Mouse (Mus musculus) mature B cell (primary cell): ENCODE results near the gene Rps17.

ENCODE experiments used
- in situ Hi-C: fragments of 300-500 bp; cut with MboI; formaldehyde crosslinking; loops from 2 replicates; pipeline ENCODE4 v1.14.3; 2019

Gene Rps17

GRCm38 (mm10) chr7:81344544-81345446, at the start of gene Rps17:
Gene Rps17, minus strand, starts transcription at chr7:81345254.
- in situ Hi-C loops, result no loop called here

GRCm38 (mm10) chr7:81379363-81379762, 34.3 kb upstream of the Rps17 start:
- in situ Hi-C loops, result no loop called here

GRCm38 (mm10) chr7:81372337-81372920, 27.4 kb upstream of the Rps17 start:
- in situ Hi-C loops, result no loop called here

GRCm38 (mm10) chr7:81371811-81372210, 26.8 kb upstream of the Rps17 start:
- in situ Hi-C loops, result no loop called here

GRCm38 (mm10) chr7:81369724-81370123, 24.7 kb upstream of the Rps17 start:
- in situ Hi-C loops, result no loop called here

GRCm38 (mm10) chr7:81367946-81368345, 22.9 kb upstream of the Rps17 start:
- in situ Hi-C loops, result no loop called here

GRCm38 (mm10) chr7:81356975-81357374, 11.9 kb upstream of the Rps17 start:
- in situ Hi-C loops, result no loop called here

GRCm38 (mm10) chr7:81356360-81356759, 11.3 kb upstream of the Rps17 start:
- in situ Hi-C loops, result no loop called here

- in situ Hi-C loops, result no loop called here
These were observed 10.7 kb upstream of the Rps17 start for GRCm38 (mm10) chr7:81355746-81356145.

GRCm38 (mm10) chr7:81351826-81352225, 6.8 kb upstream of the Rps17 start:
- in situ Hi-C loops, result no loop called here

- in situ Hi-C loops, result no loop called here
These were observed 3.2 kb upstream of the Rps17 start for GRCm38 (mm10) chr7:81348206-81348605.

GRCm38 (mm10) chr7:81345447-81346170, 555 bp upstream of the Rps17 start:
- in situ Hi-C loops, result no loop called here

GRCm38 (mm10) chr7:81343831-81344230, 1.2 kb downstream of the Rps17 start:
- in situ Hi-C loops, result no loop called here

GRCm38 (mm10) chr7:81343316-81343715, 1.7 kb downstream of the Rps17 start:
- in situ Hi-C loops, result no loop called here

- in situ Hi-C loops, result no loop called here
These were observed 2.5 kb downstream of the Rps17 start for GRCm38 (mm10) chr7:81342356-81343094.

GRCm38 (mm10) chr7:81341563-81341962, 3.5 kb downstream of the Rps17 start:
- in situ Hi-C loops, result no loop called here

- in situ Hi-C loops, result no loop called here
These were observed 5.3 kb downstream of the Rps17 start for GRCm38 (mm10) chr7:81339783-81340182.

GRCm38 (mm10) chr7:81338522-81338873, 6.6 kb downstream of the Rps17 start:
- in situ Hi-C loops, result no loop called here

GRCm38 (mm10) chr7:81337785-81338521, 7.1 kb downstream of the Rps17 start:
- in situ Hi-C loops, result no loop called here

- in situ Hi-C loops, result no loop called here
These were observed 8.6 kb downstream of the Rps17 start for GRCm38 (mm10) chr7:81336432-81336786.

- in situ Hi-C loops, result no loop called here
These were observed 9.2 kb downstream of the Rps17 start for GRCm38 (mm10) chr7:81335705-81336431.
